Mouse (Mus musculus) bone marrow, adult 2 months (tissue): ENCODE data around the gene Rab5if.

ENCODE experiments used
- CTCF ChIP-seq: fragments of 200-500 bp; IDR thresholded peaks from 2 replicates; pipeline ENCODE4 v1.5.1; 2011; ENCODE audit warnings: low read length, control low read depth; ENCODE audit not compliant: control insufficient read depth, insufficient read depth
- POLR2A ChIP-seq: fragments of 200-500 bp; IDR thresholded peaks from 2 replicates; pipeline ENCODE4 v1.6.1; 2011; ENCODE audit warnings: low read depth, mild to moderate bottlenecking, control low read depth, low read length, borderline replicate concordance; ENCODE audit not compliant: control insufficient read depth

DNA sequence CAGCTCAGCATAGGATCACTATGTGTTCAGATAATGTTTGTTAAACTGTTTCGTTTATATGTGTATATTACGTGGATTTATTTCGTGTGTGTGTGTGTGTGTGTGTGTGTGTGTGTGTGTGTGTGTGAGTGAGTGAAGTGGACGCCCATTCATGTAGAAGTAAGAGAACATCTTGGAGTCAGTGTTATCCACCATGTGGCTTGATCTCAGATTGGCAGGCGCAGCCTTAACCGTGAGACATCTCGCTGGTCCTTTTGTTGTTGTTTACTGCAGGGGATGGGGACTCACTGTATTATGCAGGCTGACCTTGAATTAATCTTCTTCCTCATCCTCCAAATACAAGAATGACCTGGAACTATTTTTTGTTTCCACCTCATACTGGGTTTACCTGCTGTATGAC lies 6.6 kb downstream of the Rab5if start:
- TF ChIP-seq POLR2A (no peak), CTCF (no peak)
